Mouse (Mus musculus): ENCODE measurements around the gene Rtn1.
"Not testable (repeated sequence)": the region's sequence is repeated elsewhere in the genome, so short reads cannot be mapped to it uniquely, and the experiment has no call there.

The Rtn1 gene

GRCm38 (mm10) chr12:72323778-72324177, 85.1 kb downstream of the Rtn1 start:
- no peak for DNase-seq (ENCODE audit: low spot score)

GRCm38 (mm10) chr12:72315732-72316465, 93.0 kb downstream of the Rtn1 start:
- no peak for DNase-seq (ENCODE audit: low spot score)

GRCm38 (mm10) chr12:72310818-72311217, 98.0 kb downstream of the Rtn1 start:
- DNase-seq (ENCODE audit: low spot score), result no peak

GRCm38 (mm10) chr12:72308506-72308905, 100.3 kb downstream of the Rtn1 start:
- no peak for DNase-seq (ENCODE audit: low spot score)

- DNase-seq (ENCODE audit: low spot score), result no peak
These were observed 102.6 kb downstream of the Rtn1 start for GRCm38 (mm10) chr12:72306281-72306680.

GRCm38 (mm10) chr12:72305421-72305820, 103.4 kb downstream of the Rtn1 start:
- DNase-seq (ENCODE audit: low spot score), result no peak

- no peak for DNase-seq (ENCODE audit: low spot score)
These were observed 103.9 kb downstream of the Rtn1 start for GRCm38 (mm10) chr12:72304985-72305384.

- DNase-seq (ENCODE audit: low spot score), result no peak
These were observed 104.5 kb downstream of the Rtn1 start for GRCm38 (mm10) chr12:72304347-72304688.

- no peak for DNase-seq (ENCODE audit: low spot score)
These were observed 105.1 kb downstream of the Rtn1 start for GRCm38 (mm10) chr12:72303624-72304346.

GRCm38 (mm10) chr12:72301431-72301830, 107.4 kb downstream of the Rtn1 start:
- no peak for DNase-seq (ENCODE audit: low spot score)

GRCm38 (mm10) chr12:72300971-72301370, 107.9 kb downstream of the Rtn1 start:
- no peak for DNase-seq (ENCODE audit: low spot score)

- no peak for DNase-seq (ENCODE audit: low spot score)
These were observed 110.6 kb downstream of the Rtn1 start for GRCm38 (mm10) chr12:72298222-72298621.

- no peak for DNase-seq (ENCODE audit: low spot score)
These were observed 112.3 kb downstream of the Rtn1 start for GRCm38 (mm10) chr12:72296552-72296951.

GRCm38 (mm10) chr12:72293185-72293584, 115.7 kb downstream of the Rtn1 start:
- not testable (repeated sequence) for DNase-seq (ENCODE audit: low spot score)

- DNase-seq (ENCODE audit: low spot score), result no peak
These were observed 116.3 kb downstream of the Rtn1 start for GRCm38 (mm10) chr12:72292566-72292965.

- DNase-seq (ENCODE audit: low spot score), result no peak
These were observed 117.6 kb downstream of the Rtn1 start for GRCm38 (mm10) chr12:72291266-72291665.

- DNase-seq (ENCODE audit: low spot score), result no peak
These were observed 120.6 kb downstream of the Rtn1 start for GRCm38 (mm10) chr12:72288215-72288614.

- DNase-seq (ENCODE audit: low spot score), result no peak
These were observed 121.4 kb downstream of the Rtn1 start for GRCm38 (mm10) chr12:72287332-72288004.

- no peak for DNase-seq (ENCODE audit: low spot score)
These were observed 123.2 kb downstream of the Rtn1 start for GRCm38 (mm10) chr12:72285366-72286345.

- no peak for DNase-seq (ENCODE audit: low spot score)
These were observed 124.3 kb downstream of the Rtn1 start for GRCm38 (mm10) chr12:72284576-72284975.

GRCm38 (mm10) chr12:72279129-72279875, 129.6 kb downstream of the Rtn1 start:
- DNase-seq (ENCODE audit: low spot score), result no peak

Data from MN1 (cell line).